Mouse (Mus musculus): ENCODE measurements around the gene Hsph1.

- TF ChIP-seq TCF12 (IDR thresholded peaks at IDR 0.05; ENCODE audit: insufficient read depth, poor library complexity, severe bottlenecking) (no peak), POLR2AphosphoS2 (IDR thresholded peaks at IDR 0.05; ENCODE audit: insufficient read length, low read depth) (no peak), USF1 (IDR thresholded peaks at IDR 0.05; ENCODE audit: low read depth) (no peak), POLR2A (IDR thresholded peaks at IDR 0.05; ENCODE audit: insufficient read length, low read depth) (no peak), REST (IDR thresholded peaks at IDR 0.05; ENCODE audit: insufficient read depth, insufficient read length) (no peak), E2F4 (IDR thresholded peaks at IDR 0.05; ENCODE audit: insufficient read depth) (no peak), MYOD1 (IDR thresholded peaks at IDR 0.05; ENCODE audit: control insufficient read depth in 1 of 3, insufficient read length in 2 of 3, low read depth in 2 of 3) (no peak), MAX (IDR thresholded peaks at IDR 0.05; ENCODE audit: low read depth) (no peak), SRF (IDR thresholded peaks at IDR 0.05; ENCODE audit: control insufficient read depth, insufficient read length, low read depth) (no peak), TCF3 (IDR thresholded peaks at IDR 0.05; ENCODE audit: insufficient read length, low read depth) (no peak)
Measured at GRCm38 (mm10) chr5:149622644-149623043, 13.5 kb downstream of the Hsph1 start.
